Mouse (Mus musculus): ENCODE data around the gene Gm28551. TPM values are rescaled to one million over a fixed set of nuclear protein-coding genes. Genes with fewer than 3 reads are reported as not detected.
"Not testable (repeated sequence)": the region's sequence is repeated elsewhere in the genome, so short reads cannot be mapped to it uniquely, and the experiment has no call there.

Gene Gm28551
- polyA plus RNA-seq, 1 experiment from 2014 or later: 0.82 TPM

DNA sequence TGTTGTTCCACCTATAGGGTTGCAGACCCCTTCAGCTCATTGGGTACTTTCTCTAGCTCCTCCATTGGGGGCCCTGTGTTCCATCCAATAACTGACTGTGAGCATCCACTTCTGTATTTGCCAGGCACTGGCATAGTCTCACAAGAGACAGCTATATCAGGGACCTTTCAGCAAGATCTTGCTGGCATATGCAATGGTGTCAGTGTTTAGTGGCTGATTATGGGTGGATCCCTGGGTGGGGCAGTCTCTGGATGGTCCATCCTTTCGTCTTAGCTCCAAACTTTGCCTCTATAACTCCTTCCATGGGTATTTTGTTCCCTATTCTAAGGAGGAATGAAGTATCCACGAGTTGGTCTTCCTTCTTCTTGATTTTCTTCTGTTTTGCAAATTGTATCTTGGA is 15.1 kb downstream of the Gm28551 start:
- H3K9me3 ChIP-seq (ENCODE audit: control insufficient read depth, low read length); DNase-seq (ENCODE audit: low spot score, missing footprints); H3K27me3 ChIP-seq (ENCODE audit: control insufficient read depth, insufficient read depth, low read length); H3K4me2 ChIP-seq; H3K36me3 ChIP-seq (ENCODE audit: control insufficient read depth, insufficient read depth, low read length); H3K27ac ChIP-seq (ENCODE audit: low read depth, low read length); H3K4me1 ChIP-seq (ENCODE audit: control insufficient read depth, insufficient read depth, low read length); H3K4me3 ChIP-seq (ENCODE audit: low read depth, low read length); H3K9ac ChIP-seq (ENCODE audit: low read length); ATAC-seq (ENCODE audit: low FRiP score): not testable (repeated sequence)
- WGBS: 68% methylated on average over 2 of the region's 2 CpGs

DNA sequence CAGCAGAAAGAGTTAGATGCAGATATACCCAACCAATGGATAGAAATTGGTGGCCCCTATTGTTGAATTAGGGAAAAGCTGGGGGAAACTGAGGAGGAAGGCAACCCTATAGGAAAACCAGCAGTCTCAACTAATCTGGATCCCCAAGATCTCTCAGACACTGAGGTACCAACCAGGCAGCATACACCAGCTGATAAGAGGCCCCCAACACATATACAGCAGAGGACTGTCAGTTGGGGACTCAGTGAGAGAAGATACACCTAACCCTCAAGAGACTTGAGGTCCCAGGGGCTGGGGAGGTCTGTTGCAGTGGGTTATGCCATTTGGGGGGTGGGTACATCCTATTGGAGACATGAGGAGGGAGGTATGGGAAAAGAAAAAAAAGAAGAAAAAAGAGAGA is 17.0 kb downstream of the Gm28551 start:
- DNase-seq (ENCODE audit: low spot score, missing footprints): no peak
- Histone ChIP-seq H3K4me1 (ENCODE audit: control insufficient read depth, insufficient read depth, low read length) (no peaks in the 10 kb centered on the region), H3K27me3 (ENCODE audit: control insufficient read depth, insufficient read depth, low read length) (no peaks in the 10 kb centered on the region), H3K4me2 (no peak overlapping the region), H3K9ac (ENCODE audit: low read length) (no peak overlapping the region), H3K4me3 (ENCODE audit: low read depth, low read length) (no peak overlapping the region), H3K9me3 (ENCODE audit: control insufficient read depth, low read length) (no peaks in the 10 kb centered on the region), H3K36me3 (ENCODE audit: control insufficient read depth, insufficient read depth, low read length) (no peaks in the 10 kb centered on the region), H3K27ac (ENCODE audit: low read depth, low read length) (no peak overlapping the region)
- no peak for ATAC-seq (ENCODE audit: low FRiP score)

DNA sequence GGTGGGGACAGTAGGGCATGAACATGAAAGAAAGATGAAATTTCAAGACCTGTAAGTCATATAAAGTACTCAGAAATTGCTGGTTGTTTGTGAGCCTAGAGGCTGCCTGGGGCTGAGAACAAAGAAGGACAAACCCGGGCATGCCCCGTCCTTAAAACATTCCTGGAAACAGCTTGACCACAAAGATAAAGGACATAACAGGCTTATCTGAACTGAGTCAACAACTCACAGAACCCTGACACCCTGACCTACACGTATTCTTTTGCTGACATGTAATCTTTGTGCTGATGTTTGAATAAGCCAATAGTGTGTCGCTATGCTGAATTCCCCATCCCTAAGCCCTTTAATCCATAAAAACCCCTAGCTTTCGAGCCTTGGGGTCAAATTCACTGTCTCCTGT is 18.9 kb downstream of the Gm28551 start:
- H3K4me2 ChIP-seq; H3K9me3 ChIP-seq (ENCODE audit: control insufficient read depth, low read length); H3K4me3 ChIP-seq (ENCODE audit: low read depth, low read length); H3K4me1 ChIP-seq (ENCODE audit: control insufficient read depth, insufficient read depth, low read length); H3K27ac ChIP-seq (ENCODE audit: low read depth, low read length); ATAC-seq (ENCODE audit: low FRiP score); H3K36me3 ChIP-seq (ENCODE audit: control insufficient read depth, insufficient read depth, low read length); H3K9ac ChIP-seq (ENCODE audit: low read length); DNase-seq (ENCODE audit: low spot score, missing footprints); H3K27me3 ChIP-seq (ENCODE audit: control insufficient read depth, insufficient read depth, low read length): not testable (repeated sequence)
- 70% methylated on average over 5 of the region's 5 CpGs for WGBS

DNA sequence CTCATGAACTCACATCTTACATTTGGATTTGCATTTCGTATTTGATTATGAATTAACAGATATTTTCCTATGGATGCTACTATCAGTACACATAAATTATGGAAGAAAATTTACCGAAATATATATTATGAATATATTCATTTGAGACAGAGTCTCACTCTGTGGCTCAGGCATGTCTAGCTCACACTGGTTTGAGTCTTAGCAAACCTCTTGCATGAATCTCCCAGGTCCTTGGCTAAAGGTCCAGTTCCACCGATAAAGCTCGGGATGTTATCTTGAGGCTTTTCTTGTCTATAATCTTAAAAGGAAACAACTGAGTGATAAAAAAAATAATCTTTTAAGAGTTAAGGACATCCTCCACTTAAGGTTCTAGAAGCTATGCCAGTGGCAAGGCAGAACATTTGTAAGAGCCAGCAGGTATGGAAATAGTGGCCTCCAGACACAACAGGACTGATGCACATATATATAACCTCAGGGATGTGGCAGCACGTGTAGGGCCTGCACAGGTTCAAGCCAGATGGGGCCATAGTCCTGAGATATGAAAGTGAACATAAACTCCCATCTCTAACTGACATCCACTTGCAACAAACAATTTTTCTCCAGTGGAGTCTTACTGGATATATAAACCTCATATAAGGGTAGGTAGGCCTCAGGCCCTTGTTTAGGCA is 27.5 kb downstream of the Gm28551 start:
- no peak overlapping the region for H3K4me3 ChIP-seq (ENCODE audit: low read depth, low read length)
- DNase-seq (ENCODE audit: low spot score, missing footprints) (no peak), ATAC-seq (ENCODE audit: low FRiP score) (no peak)
- H3K27ac ChIP-seq (ENCODE audit: low read depth, low read length): no peak overlapping the region
- WGBS: 94% methylated on average over 5 of the region's 5 CpGs
- no peak overlapping the region for H3K9ac ChIP-seq (ENCODE audit: low read length)
- H3K4me2 ChIP-seq: no peak overlapping the region
- no peaks in the 10 kb centered on the region for H3K4me1 ChIP-seq (ENCODE audit: control insufficient read depth, insufficient read depth, low read length)
- no peaks in the 10 kb centered on the region for H3K27me3 ChIP-seq (ENCODE audit: control insufficient read depth, insufficient read depth, low read length)
- H3K36me3 ChIP-seq (ENCODE audit: control insufficient read depth, insufficient read depth, low read length): no peaks in the 10 kb centered on the region
- H3K9me3 ChIP-seq (ENCODE audit: control insufficient read depth, low read length): no peaks in the 10 kb centered on the region

- Histone ChIP-seq H3K4me2 (no peak overlapping the region), H3K4me1 (ENCODE audit: control insufficient read depth, insufficient read depth, low read length) (no peaks in the 10 kb centered on the region), H3K9ac (ENCODE audit: low read length) (no peak overlapping the region), H3K27ac (ENCODE audit: low read depth, low read length) (no peak overlapping the region), H3K27me3 (ENCODE audit: control insufficient read depth, insufficient read depth, low read length) (no peaks in the 10 kb centered on the region), H3K9me3 (ENCODE audit: control insufficient read depth, low read length) (no peaks in the 10 kb centered on the region), H3K36me3 (ENCODE audit: control insufficient read depth, insufficient read depth, low read length) (no peaks in the 10 kb centered on the region), H3K4me3 (ENCODE audit: low read depth, low read length) (no peak overlapping the region)
- no peak for ATAC-seq (ENCODE audit: low FRiP score)
- WGBS: 92% methylated on average over 1 of the region's 1 CpGs
- DNase-seq (ENCODE audit: low spot score, missing footprints): no peak
Measured at GRCm38 (mm10) chr1:53324277-53324676, 28.2 kb downstream of the Gm28551 start.

- no peak overlapping the region for H3K27ac ChIP-seq (ENCODE audit: low read depth, low read length)
Measured at GRCm38 (mm10) chr1:53323254-53323653, 29.2 kb downstream of the Gm28551 start.

DNA sequence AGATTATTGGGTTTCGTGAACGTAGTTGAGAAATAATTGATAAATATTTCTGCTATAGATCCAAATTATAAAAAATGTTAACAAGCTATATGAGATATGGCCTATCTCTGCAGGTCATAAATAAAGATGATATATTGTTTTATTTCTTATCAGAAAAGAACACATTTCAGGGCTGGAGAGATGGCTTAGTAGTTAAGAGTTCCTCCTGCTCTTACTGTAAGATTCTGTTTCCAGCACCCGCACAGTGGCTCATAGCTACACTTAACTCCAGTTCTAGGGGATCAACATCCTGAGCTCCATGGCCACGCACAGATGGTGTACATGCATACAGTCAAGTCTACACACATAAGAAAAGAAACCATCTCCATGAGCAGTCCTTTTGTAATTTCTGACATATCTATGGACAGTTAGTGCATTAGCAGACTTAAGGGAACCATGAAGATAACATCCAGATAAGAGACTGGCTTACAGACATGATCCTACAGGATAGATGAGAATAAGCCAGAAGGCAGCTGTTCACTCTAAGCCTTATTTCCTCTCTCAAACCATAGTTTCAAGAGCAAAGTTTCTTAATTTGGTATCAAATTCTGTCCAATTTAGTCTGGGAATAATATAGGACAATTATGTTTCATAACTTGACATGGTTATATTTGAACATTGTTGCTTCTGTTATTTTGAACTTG is 30.7 kb downstream of the Gm28551 start:
- H3K4me3 ChIP-seq (ENCODE audit: low read depth, low read length): no peak overlapping the region
- no peaks in the 10 kb centered on the region for H3K4me1 ChIP-seq (ENCODE audit: control insufficient read depth, insufficient read depth, low read length)
- H3K9me3 ChIP-seq (ENCODE audit: control insufficient read depth, low read length): no peaks in the 10 kb centered on the region
- H3K4me2 ChIP-seq: no peak overlapping the region
- H3K36me3 ChIP-seq (ENCODE audit: control insufficient read depth, insufficient read depth, low read length): 0 out of 2 replicates have a peak, but pooled peaks cover 3% of the 10 kb centered on the region
- 95% methylated on average over 4 of the region's 4 CpGs for WGBS
- H3K27me3 ChIP-seq (ENCODE audit: control insufficient read depth, insufficient read depth, low read length): no peaks in the 10 kb centered on the region
- no peak for DNase-seq (ENCODE audit: low spot score, missing footprints)
- no peak for ATAC-seq (ENCODE audit: low FRiP score)
- no peak overlapping the region for H3K27ac ChIP-seq (ENCODE audit: low read depth, low read length)
- no peak overlapping the region for H3K9ac ChIP-seq (ENCODE audit: low read length)

More at GRCm38 (mm10) chr1:53323254-53323653, 29.2 kb downstream of the Gm28551 start:
- WGBS: 96% methylated on average over 5 of the region's 5 CpGs
- ATAC-seq (ENCODE audit: low FRiP score): no peak
- no peak overlapping the region for H3K4me3 ChIP-seq (ENCODE audit: low read depth, low read length)
- H3K4me1 ChIP-seq (ENCODE audit: control insufficient read depth, insufficient read depth, low read length): no peaks in the 10 kb centered on the region
- no peak overlapping the region for H3K9ac ChIP-seq (ENCODE audit: low read length)
- no peaks in the 10 kb centered on the region for H3K9me3 ChIP-seq (ENCODE audit: control insufficient read depth, low read length)
- H3K4me2 ChIP-seq: no peak overlapping the region
- DNase-seq (ENCODE audit: low spot score, missing footprints): no peak
- H3K36me3 ChIP-seq (ENCODE audit: control insufficient read depth, insufficient read depth, low read length): 0 out of 2 replicates have a peak, but pooled peaks cover 2% of the 10 kb centered on the region
- H3K27me3 ChIP-seq (ENCODE audit: control insufficient read depth, insufficient read depth, low read length): no peaks in the 10 kb centered on the region

- 3% methylated on average over 27 of the region's 27 CpGs for WGBS
- H3K9ac ChIP-seq (ENCODE audit: low read length): peak within 1 kb of the TSS; percentile 88
- DNase-seq (ENCODE audit: low spot score, missing footprints): peak; percentile 99
- peak within 1 kb of the TSS; percentile 59 for H3K4me2 ChIP-seq
- H3K4me3 ChIP-seq (ENCODE audit: low read depth, low read length): peak within 1 kb of the TSS; percentile 64
- H3K27me3 ChIP-seq (ENCODE audit: control insufficient read depth, insufficient read depth, low read length): no peaks in the 10 kb centered on the region
- peak; percentile 98 for ATAC-seq (ENCODE audit: low FRiP score)
- no peaks in the 10 kb centered on the region for H3K9me3 ChIP-seq (ENCODE audit: control insufficient read depth, low read length)
- 0 out of 2 replicates have a peak, but pooled peaks cover 2% of the 10 kb centered on the region for H3K36me3 ChIP-seq (ENCODE audit: control insufficient read depth, insufficient read depth, low read length)
- H3K27ac ChIP-seq (ENCODE audit: low read depth, low read length): peak within 1 kb of the TSS; percentile 21; the same call in 1 of the 2 replicates
- peaks cover 3% of the 10 kb centered on the region; the same call in 1 of the 2 replicates for H3K4me1 ChIP-seq (ENCODE audit: control insufficient read depth, insufficient read depth, low read length)
Measured at GRCm38 (mm10) chr1:53312989-53313967, 39.2 kb downstream of the Gm28551 start, which contains the start of gene Osgepl1. Gene Osgepl1 (plus strand): TSS chr1:53313624.

Data from midbrain, embryonic 11.5 days (tissue).